Mouse (Mus musculus) T-helper 1 cell (primary cell): ENCODE results near the gene Mdm4.

ENCODE experiments used
- in situ Hi-C: fragments of 300-600 bp; cut with MboI, MseI; formaldehyde crosslinking; loops from one replicate; pipeline ENCODE4 v1.15.1; 2025; ENCODE audit warnings: high pct_unique_total_duplicates

Gene Mdm4

DNA sequence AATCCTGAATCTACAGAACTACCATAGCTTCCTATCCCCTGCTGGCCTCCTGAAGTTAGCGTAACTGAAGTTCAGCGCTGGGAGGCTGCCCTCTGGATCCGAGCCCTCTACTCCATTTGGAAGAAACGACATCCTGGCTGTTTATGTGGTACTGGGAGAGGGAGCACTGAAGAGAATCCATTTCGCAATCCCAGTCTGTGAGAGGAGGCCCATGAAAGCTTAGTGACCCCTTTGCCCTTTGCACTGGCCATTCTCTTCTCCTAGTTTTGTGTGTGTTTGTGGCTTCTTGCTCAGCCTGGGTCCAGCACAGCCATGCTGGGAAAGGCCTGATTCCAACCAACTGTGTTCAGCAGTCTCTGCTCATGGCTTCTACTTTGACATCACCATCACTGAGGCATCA is 73.6 kb downstream of the Mdm4 start:
- in situ Hi-C loops = no loop called here

DNA sequence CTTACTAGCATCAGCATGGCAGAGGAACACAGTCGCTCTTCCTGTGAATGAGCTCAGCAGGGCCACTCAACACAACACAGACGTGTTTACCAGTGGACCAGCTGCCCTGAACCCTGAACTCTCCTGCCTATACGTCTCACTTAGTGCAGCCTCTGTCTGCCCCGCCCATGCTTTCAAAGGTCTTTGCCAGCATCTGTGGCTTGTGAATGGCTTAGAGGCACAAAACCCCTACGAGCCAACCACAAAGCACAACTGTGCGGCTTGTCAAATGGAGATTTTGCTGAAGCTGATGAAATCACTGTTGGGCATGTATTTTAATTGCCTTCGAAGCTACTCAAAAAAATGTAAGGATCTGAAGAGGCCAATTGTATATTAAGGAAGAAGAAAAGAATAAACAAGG is 82.5 kb downstream of the Mdm4 start:
- in situ Hi-C loops = loop anchor here (25.0 kb wide), 1 partner anchor 1039 kb away; no protein-coding TSS in a partner anchor

DNA sequence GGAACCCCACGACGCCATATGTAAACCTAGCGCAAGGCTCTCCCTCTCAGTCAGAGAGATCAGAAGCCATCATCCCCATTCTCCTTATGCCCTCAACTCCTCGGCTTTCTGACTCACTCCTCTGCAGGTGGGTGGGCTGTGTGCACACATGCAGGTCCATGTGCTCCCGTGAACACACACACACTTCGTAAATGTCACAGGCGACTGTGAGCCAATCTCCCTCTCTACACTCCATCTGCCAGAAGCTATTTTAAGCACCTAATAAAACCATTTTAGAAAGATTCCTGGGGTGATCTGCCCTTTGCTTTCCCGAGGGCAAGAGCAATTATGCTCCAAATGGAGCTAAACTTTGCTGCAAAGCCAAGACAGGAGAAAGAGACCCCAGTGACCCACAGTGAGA is 84.5 kb downstream of the Mdm4 start:
- in situ Hi-C loops = loop anchor here (25.0 kb wide), 1 partner anchor 1041 kb away; no protein-coding TSS in a partner anchor

DNA sequence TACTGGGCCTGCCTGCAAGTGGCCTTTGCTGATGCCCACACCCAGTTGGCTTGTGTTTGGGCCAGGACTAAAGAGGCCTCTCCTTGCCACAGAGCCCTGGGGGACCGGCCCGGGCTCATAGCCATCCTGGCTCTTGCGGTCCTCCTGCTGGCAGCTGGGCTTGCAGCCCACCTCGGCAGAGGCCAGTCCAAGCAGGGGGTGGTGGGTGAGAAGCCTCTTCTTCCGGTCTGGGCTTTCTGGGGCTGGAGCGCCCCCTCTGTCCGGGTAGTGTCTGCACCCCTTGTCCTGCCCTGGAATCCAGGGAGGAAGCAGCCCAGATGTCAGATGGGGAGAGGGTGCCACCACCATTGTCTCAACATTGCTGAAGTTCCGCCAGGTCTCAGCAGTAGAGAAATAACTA is 91.4 kb downstream of the Mdm4 start:
- in situ Hi-C loops = loop anchor here (10.0 to 25.0 kb wide), 2 partner anchors 374 to 1048 kb away; no protein-coding TSS in a partner anchor

- in situ Hi-C loops = loop anchor here (10.0 to 25.0 kb wide), 2 partner anchors 373 to 1050 kb away; no protein-coding TSS in a partner anchor
Measured at GRCm38 (mm10) chr1:132937296-132938030, 92.9 kb downstream of the Mdm4 start.

GRCm38 (mm10) chr1:132934856-132935255 is 95.5 kb downstream of the Mdm4 start:
- in situ Hi-C loops = loop anchor here (10.0 to 25.0 kb wide), 2 partner anchors 370 to 1052 kb away; no protein-coding TSS in a partner anchor

GRCm38 (mm10) chr1:132932421-132932820 is 97.9 kb downstream of the Mdm4 start:
- in situ Hi-C loops = loop anchor here (10.0 to 25.0 kb wide), 2 partner anchors 368 to 1055 kb away; no protein-coding TSS in a partner anchor

DNA sequence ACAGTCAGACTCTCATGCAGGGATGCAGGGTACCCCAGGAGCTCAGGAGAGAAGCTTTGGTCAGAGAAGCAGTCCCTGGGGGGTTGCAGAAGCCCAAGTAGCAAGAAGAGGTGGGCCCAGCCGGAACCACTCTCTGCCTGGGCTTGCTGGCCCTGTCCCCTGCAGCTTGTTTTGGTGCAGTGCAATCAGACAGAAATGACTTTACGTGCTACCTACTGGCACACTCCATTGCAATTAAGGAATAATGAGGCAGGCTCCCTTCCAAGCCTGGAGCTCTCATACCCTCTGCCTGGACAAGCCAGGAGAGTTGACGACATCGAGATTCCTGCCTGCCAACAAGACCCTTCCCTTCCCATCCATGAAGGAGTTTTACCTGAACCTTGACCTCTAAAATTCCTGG is 100.1 kb downstream of the Mdm4 start:
- in situ Hi-C loops = loop anchor here (10.0 to 25.0 kb wide), 2 partner anchors 365 to 1057 kb away; no protein-coding TSS in a partner anchor

GRCm38 (mm10) chr1:132928907-132929250 is 101.5 kb downstream of the Mdm4 start:
- in situ Hi-C loops = loop anchor here (25.0 kb wide), 1 partner anchor 1058 kb away; no protein-coding TSS in a partner anchor

- in situ Hi-C loops = loop anchor here (25.0 kb wide), 1 partner anchor 1059 kb away; no protein-coding TSS in a partner anchor
Measured at GRCm38 (mm10) chr1:132928032-132928906, 102.1 kb downstream of the Mdm4 start.

GRCm38 (mm10) chr1:132925270-132925669 is 105.1 kb downstream of the Mdm4 start:
- in situ Hi-C loops = loop anchor here (25.0 kb wide), 1 partner anchor 1062 kb away; no protein-coding TSS in a partner anchor

DNA sequence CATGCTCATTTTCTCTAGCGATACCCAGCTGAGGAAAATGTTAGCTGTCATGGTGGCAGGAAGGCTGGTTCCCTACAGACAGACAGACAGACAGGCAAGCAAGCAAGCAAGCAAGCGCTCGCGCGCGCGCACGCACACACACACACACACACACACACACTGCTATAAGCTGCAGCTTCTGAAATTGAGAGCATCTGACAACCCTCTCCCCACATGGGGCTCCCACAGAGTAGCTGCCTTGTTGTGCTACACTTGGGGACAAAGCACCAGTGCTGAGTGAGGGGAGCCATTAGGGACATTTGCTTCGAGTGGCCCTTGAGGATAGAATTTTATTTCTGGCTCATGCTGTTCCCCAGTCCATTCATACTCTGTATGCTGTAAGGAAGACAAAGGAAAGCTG is 108.1 kb downstream of the Mdm4 start:
- in situ Hi-C loops = no loop called here

GRCm38 (mm10) chr1:132921071-132921470 is 109.3 kb downstream of the Mdm4 start:
- in situ Hi-C loops = no loop called here

GRCm38 (mm10) chr1:132919258-132919657 is 111.1 kb downstream of the Mdm4 start:
- in situ Hi-C loops = no loop called here

DNA sequence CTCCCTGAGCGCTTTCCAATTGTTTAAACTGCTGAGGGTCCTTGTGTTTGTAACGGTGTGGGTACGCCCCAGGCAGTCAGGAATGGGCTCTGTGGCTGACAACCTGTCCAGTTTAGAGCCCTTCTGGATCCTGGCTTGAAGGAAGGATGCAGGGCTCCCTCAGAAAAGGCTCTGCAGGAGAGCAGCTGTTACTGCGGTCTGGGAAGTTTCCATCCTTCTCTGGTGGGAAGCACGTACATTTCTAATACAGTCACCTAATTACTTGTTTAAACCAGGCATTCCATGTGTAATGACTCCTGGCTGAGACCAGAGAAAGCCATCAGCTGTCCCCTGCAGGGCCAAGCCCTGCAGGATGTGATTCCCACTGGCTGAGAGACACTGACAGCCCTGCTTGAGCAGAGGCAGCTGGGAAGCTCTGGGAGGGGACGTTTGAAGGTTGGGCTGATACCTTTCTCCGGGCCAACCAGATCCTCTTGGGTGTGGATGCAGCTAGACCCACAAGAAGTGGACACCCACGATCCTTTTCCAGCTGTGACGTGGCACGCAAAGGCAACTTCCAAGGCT is 112.2 kb downstream of the Mdm4 start:
- in situ Hi-C loops = no loop called here

- in situ Hi-C loops = no loop called here
Measured at GRCm38 (mm10) chr1:132917554-132917953, 112.8 kb downstream of the Mdm4 start.

- in situ Hi-C loops = no loop called here
Measured at GRCm38 (mm10) chr1:132915849-132916493, 114.4 kb downstream of the Mdm4 start.

DNA sequence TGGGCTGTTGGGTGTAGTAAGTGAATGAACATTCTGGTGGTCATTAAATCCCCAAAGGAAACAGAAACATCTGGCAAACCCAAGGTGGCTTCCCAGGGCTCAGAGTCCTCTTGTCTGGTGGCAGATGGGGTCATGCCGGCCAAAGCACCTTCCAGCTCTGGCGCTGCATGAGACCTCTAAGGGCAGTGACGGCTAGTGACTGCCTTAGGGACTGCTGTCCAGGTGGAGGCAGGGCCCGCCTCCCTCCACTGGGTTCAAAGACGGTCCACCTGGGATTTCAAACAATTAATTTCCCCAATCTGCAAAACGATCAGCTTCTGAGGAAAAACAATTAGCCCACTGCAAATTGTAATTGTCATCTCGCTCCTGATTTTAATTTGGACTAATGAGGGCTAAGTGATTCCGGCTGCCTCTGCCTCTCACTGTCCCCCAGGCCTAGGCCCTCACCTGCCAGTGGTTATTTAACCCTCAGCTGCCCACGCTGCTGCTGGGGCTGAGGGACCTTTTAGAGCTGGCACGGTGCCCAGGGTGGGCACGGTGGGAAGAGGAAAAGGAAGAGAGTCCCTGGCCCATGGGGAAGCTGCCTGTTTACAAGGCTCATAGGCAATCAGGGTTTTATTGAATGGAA is 119.8 kb downstream of the Mdm4 start:
- in situ Hi-C loops = no loop called here

GRCm38 (mm10) chr1:132909951-132910350 is 120.4 kb downstream of the Mdm4 start:
- in situ Hi-C loops = no loop called here
